Mouse (Mus musculus) lung, postnatal 4 days (tissue): ENCODE data around the gene Pole.

ENCODE experiments used
- DNase-seq, 2 experiments: peaks; one replicate each; pipeline ENCODE4 v3.0.0; 2021

The Pole gene

DNA sequence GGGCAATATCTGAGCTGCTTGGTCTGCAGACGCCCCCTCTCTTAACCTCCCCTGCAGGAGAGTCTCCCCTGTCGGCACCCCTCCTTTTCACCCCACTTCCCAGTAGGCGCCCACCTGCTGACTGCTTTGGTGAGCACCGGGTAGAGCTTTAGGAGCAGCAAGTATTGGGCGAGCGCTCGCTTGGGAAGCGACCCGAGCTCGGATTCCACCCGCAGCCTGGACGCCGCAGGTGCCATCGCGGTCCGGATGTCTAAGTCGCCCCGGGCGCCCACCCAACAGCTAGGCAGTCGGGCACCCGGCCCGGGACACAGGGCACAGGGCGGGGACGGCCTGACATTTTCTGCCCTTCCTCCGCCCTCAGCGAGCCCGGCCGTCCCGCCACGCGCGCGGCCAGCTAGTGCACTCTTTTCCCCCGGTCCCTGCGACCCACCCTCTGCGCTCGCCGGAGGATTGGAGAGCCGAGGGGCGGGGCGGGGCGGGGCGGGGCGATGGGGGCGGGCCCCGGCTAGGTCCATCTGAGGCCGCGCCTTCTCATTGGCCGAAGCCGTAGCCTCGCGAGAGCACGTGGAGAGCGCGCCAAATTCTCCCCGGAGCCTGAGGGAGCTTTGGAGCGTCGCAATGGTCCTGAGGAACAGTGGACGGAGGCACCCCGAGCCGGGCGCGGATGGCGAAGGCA is at the start of gene Pole, which contains the start of gene Pxmp2:
Pole (plus strand) TSS at position 537 of the 676 bp plus-strand sequence.
Pxmp2 (minus strand) TSS at position 417 of the 676 bp plus-strand sequence.
- DNase-seq, result peak; percentile 93

- DNase-seq, result no peak
Observed at GRCm38 (mm10) chr5:110244091-110244490, 42.0 kb upstream of the Pole start.

- DNase-seq, result no peak
Observed at GRCm38 (mm10) chr5:110266941-110267340, 19.2 kb upstream of the Pole start.

- peak; percentile 92 to 93 for DNase-seq
Observed at GRCm38 (mm10) chr5:110269141-110270101, 16.7 kb upstream of the Pole start, which contains the start of gene Pgam5. TSS of gene Pgam5 (minus strand) at chr5:110269913.

GRCm38 (mm10) chr5:110270242-110270641 is 15.9 kb upstream of the Pole start:
- DNase-seq, result no peak

- DNase-seq, result no peak
Observed at GRCm38 (mm10) chr5:110274147-110274546, 12.0 kb upstream of the Pole start.

GRCm38 (mm10) chr5:110274846-110275245 is 11.3 kb upstream of the Pole start:
- DNase-seq, result no peak

DNA sequence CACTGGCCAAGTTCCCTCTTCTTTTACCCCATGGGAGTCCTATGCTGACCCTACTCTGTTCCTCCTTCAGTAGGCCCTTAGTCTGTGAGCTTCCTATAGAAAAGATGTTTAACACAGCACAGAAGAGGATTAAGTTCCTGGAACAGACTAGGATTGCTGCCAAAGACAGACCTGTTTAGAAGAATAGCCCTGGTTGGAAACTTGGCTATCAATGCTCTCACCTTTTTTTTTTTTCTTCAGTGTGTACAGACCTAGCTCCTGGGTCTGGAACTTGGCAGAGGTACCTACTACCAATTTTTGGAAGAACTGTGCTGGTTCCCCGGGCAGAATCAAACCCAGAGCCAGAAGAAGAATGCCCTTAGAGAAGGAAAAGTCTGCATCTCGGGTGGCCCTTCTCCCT is 9.7 kb upstream of the Pole start:
- DNase-seq, result no peak

GRCm38 (mm10) chr5:110276910-110277309 is 9.2 kb upstream of the Pole start:
- DNase-seq, result no peak

DNA sequence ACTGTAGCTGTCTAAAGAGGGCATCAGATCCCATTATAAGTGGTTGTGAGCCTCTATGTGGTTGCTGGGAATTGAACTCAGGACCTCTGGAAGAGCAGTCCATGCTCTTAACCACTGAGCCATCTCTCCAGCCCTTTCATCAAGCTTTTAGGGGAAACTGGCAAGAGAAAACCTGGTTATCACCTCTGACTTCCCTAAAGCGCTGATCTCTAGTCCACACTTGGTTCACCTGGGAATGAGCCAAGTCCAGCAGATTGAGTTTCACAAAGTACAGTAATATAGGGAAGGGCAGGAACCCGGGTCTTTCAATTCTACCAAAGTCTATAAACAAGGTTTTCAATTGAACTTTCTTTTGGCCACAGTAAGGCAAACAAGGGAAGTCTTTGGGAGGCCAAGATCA is 4.1 kb upstream of the Pole start:
- DNase-seq, result no peak

GRCm38 (mm10) chr5:110284536-110284935 is 1.6 kb upstream of the Pole start:
- peak; percentile 50 to 78 for DNase-seq

DNA sequence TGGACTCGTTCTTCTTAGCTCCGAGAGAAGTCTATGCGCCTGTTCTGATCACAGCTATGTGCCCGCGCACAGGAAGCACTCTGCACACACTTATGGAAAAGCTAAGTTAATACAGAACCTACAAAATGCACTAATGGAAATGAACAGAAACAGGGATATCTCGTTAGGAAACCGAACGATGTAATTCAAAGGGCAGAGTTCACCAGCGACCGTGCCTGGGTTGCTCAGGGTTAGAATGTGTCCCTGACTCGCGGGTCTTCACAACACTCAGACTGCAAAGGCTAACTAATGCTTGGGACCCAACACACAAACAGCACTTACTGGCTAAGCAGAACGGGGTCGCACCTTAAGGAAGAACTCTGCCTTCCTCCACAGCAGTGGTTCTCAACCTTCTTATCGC is 950 bp upstream of the Pole start:
- no peak for DNase-seq

DNA sequence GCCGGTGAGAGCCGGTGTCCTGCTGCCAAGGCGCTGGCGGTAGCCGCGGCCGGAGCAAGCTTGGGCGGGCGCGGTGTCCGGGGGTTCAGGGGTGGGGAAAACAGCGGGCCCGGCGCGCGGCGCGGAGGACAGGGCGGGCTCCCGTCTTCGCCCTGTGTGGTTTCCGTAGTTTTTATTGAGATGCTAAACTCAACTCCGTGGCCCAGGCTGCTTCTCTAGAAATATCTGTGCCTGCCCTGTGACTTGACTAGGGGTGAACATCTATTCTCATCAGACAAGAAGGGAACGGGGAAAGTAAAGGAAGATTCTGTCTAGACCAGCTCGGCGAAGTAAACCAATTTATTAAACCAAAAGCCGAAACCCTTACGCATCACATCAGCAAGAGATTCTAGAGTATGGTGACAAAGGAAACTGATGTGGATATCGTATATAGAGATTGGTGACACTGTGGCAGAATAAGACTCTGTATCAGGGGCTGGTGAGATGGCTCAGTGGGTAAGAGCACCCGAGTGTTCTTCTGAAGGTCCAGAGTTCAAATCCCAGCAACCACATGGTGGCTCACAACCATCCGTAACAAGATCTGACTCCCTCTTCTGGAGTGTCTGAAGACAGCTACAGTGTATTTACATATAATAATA is 459 bp downstream of the Pole start:
- DNase-seq, result no peak

DNA sequence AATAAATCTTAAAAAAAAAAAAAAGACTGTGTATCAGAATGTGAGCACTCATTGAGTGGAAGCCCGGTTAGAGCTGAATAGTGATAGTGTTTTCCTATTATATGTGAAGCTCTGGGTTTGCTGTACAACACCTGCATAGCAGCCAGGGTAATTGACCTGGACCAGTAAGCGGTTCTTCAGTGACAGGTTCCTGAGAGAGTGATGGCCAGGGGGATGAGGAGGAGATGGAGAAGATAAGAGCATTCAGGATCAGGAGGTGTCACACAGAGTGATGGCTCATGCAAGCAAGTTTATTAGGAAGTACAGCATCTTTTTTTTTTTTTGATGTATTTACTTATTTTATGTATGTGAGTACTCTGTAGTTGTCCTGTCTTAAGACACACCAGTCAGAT is 974 bp downstream of the Pole start:
- no peak for DNase-seq

DNA sequence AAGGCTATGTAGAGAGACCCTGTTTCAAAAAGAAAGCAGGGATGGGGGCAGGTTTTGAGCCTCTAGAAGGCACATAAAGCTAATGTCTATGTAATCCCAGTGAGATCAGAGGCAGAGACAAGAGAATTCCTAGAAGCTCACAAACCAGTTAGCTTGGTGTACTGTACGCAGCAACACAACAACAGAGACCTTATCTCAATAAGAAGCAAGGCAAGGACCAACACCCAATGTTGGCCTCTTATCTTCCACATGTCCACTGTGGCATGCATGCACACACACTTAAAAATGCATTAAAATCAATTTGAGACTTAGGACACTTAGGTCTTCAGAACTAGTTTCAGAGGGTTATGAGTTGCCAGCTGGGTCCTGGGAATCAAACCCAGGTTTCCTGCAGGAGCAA is 5.5 kb downstream of the Pole start:
- DNase-seq, result no peak

GRCm38 (mm10) chr5:110296637-110297036 is 10.5 kb downstream of the Pole start:
- no peak for DNase-seq

- DNase-seq, result no peak
Observed at GRCm38 (mm10) chr5:110300591-110300990, 14.5 kb downstream of the Pole start.

DNA sequence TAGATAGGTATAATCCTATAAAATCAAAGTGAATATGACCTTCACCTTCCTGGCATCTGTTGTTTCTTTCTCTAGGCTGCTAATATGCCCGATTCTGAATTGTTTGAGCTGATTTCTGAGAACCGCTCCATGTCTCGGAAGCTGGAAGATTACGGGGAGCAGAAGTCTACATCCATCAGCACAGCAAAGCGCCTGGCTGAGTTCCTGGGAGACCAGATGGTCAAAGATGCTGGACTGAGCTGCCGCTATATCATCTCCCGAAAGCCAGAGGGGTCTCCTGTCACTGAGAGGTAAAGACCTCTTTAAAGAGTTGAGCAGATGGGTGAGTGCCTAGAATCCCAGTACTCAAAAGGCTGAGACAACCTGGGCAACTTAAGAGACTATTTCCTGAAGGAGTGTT is 22.8 kb downstream of the Pole start:
- no peak for DNase-seq

- DNase-seq, result no peak
Observed at GRCm38 (mm10) chr5:110313127-110313526, 27.0 kb downstream of the Pole start.

GRCm38 (mm10) chr5:110330508-110330907 is 44.4 kb downstream of the Pole start:
- DNase-seq, result no peak

DNA sequence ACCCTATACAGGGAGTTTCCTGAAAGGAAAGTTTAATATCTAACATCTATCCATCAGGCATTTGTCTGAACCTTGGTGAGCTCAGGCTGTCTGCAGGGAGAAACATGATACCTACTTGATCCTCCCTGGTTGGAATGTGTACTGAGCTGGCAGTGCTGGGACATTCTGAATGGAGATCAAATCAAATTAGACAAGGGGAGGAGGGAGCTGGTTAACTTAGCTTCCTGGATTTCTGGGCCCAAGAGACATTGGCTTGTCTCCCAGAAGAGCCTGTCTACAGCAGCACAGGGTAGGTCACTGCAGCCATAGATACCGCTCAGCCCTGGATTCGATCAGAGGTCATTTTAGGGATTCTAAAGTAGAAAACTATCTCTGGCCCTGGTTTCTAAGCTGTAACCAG is 52.7 kb downstream of the Pole start:
- no peak for DNase-seq

DNA sequence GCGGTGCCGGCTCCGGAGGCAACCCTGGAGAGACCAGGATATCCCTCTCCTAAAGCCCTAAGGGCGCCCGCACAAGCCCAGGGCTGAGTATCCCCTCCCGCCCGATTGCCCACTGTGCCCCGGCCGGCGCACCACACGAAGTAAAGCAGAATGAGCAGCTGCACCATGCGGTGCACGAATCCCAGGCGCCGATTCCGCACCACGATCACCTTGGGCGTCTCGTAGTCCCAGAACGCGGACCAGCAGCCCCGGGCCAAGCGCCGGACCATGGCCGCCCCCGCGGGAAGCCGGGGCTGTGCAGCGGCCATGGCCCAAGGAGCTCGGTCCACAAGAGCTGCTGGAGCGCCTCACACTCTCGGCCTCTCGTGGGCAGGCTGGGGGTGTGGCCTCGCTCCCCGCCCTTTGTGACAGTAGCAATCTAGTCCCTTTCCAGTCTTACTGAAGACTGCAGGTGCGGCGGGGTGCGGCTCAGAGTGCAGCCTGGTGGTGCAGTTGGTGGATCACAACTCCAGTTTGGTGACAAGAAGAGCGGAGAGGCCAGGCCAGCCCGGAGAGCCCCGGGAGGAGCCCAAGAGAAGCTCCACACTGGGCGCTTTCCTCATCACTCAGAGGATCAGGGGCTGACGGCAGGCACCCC is 56.7 kb downstream of the Pole start, which contains the start of gene P2rx2:
P2rx2 (minus strand) TSS at position 565 of the 637 bp plus-strand sequence.
- peak; percentile 55 to 77 for DNase-seq

- DNase-seq, result peak; percentile 42 to 62
Observed at GRCm38 (mm10) chr5:110344524-110344923, 58.4 kb downstream of the Pole start, which contains the start of gene Lrcol1. TSS of gene Lrcol1 (plus strand) at chr5:110344730.
